ENCODE assay signal across 19 mouse cellular contexts in the genomic region with DNA sequence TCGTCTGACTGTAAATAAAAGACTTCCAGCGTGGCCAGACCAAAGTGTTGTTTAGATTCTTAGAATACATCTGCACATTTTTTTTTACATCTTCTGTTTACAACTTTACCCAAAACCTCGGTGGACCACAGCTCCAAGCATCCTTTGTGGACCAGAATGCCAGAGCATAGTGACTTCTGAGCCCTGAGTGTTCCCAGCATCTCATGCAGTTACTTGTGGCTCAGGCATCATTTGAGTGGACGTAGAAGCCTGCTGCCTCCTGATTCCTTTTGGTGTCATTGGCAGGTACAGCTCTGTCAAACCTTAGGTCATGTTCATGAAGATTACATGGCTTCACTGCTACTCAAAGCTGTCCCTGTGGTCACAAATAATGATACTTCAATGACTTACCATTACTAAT.
"Had no signal": no experiment of that assay in that cellular context is flagged by ENCODE, and none has a peak within 500 bp of the region (broad histone marks: within the 10 kb centered on the region; RNA-seq: fewer than 3 reads in every experiment).

No protein-coding gene starts in this region.

- H3K27me3 ChIP-seq: liver, embryonic 13.5 days; liver, embryonic 15.5 days; lung, embryonic 15.5 days; neural tube, embryonic 12.5 days; stomach, embryonic 15.5 days had no signal

- H3K4me2 ChIP-seq: liver, embryonic 13.5 days; liver, embryonic 15.5 days; lung, embryonic 15.5 days; midbrain, embryonic 12.5 days; neural tube, embryonic 12.5 days; stomach, embryonic 15.5 days had no signal

- H3K4me1 ChIP-seq: megakaryocyte, embryonic 14.5 days; midbrain, embryonic 12.5 days; neural tube, embryonic 12.5 days; stomach, embryonic 15.5 days had no signal

- H3K36me3 ChIP-seq: liver, embryonic 13.5 days; midbrain, embryonic 12.5 days; neural tube, embryonic 12.5 days had no signal

- H3K4me3 ChIP-seq: liver, embryonic 13.5 days; liver, embryonic 15.5 days; lung, embryonic 15.5 days; megakaryocyte, embryonic 14.5 days; midbrain, embryonic 12.5 days; myocyte; neural tube, embryonic 12.5 days; stomach, embryonic 15.5 days had no signal

- H3K27ac ChIP-seq: liver, embryonic 13.5 days; liver, embryonic 15.5 days; lung, embryonic 15.5 days; macrophage; midbrain, embryonic 12.5 days; neural tube, embryonic 12.5 days; stomach, embryonic 15.5 days; stomach, postnatal 0 days had no signal

- ATAC-seq: liver, postnatal 0 days; midbrain, embryonic 16.5 days had no signal

- DNase-seq: liver, embryonic 13.5 days; liver, postnatal 0 days; lung, adult 2 months; lung, postnatal 14 days; lung, postnatal 36 days; midbrain, embryonic 14.5 days; right cerebral cortex, postnatal 14 days; thymus, postnatal 14 days; thymus, postnatal 36 days had no signal

- H3K9ac ChIP-seq: liver, embryonic 13.5 days; liver, embryonic 15.5 days; liver, postnatal 0 days; lung, embryonic 15.5 days; midbrain, embryonic 12.5 days; neural tube, embryonic 12.5 days; stomach, embryonic 15.5 days had no signal

- H3K9me3 ChIP-seq: liver, embryonic 13.5 days; liver, embryonic 15.5 days; lung, embryonic 15.5 days; midbrain, embryonic 12.5 days; neural tube, embryonic 12.5 days; stomach, embryonic 15.5 days had no signal
